Mouse (Mus musculus): ENCODE measurements at regions not wholly inside any gene's neighbourhood (a gene's known extent, or its start where the extent isn't known, plus 50 kb on each side); places are given as distances from the start of the nearest gene placed in this dataset.

DNA sequence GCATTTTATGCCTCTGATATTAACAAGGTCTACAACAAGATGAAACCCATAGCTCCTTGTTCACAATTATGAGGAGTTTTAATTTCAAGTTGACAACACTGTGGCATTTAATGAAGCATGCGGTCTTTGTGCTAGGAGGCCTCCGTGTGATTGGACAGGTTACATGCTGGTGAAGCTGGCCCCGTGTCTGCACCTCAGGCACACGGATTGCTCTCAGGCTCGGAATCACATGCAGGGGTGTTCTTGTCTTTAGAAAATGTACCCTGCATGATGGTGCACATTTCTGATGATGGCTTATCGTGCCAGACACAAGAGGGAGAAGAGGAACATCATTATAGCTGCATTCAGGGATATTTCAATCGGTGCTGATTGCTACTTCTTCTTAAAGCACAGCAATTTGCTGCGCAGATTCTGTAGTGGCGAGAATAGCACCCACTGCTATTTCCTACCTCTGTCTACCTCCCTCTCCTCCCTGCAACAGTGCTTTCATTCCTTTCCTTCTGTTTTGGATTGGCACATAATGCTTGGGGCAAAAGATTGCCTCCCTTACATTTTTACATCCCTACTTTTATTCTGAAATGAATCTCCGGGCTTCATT, 454.9 kb upstream of the Tle4 start:
- DNase-seq (ENCODE audit: low spot score), result no peak

DNA sequence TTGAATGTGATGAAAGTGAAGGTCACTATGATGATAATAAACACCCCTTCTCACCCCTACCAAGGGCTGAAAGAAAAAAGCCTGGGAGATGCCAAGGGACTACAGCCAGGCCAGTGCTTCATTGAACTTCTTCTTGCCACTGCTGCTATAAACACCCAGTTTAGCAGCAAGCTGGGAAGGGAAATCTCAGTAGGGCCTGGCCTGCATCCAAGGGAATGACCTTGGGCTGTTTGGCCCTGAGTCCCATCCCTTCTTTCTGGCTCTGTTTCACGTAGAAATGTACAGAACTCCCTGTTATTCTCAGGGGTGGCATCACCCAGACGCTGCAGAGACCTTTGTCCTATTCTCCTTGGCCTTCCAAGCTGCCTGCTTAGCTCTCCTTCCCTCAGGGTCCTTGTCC, 450.0 kb upstream of the Tle4 start:
- DNase-seq (ENCODE audit: low spot score), result no peak

DNA sequence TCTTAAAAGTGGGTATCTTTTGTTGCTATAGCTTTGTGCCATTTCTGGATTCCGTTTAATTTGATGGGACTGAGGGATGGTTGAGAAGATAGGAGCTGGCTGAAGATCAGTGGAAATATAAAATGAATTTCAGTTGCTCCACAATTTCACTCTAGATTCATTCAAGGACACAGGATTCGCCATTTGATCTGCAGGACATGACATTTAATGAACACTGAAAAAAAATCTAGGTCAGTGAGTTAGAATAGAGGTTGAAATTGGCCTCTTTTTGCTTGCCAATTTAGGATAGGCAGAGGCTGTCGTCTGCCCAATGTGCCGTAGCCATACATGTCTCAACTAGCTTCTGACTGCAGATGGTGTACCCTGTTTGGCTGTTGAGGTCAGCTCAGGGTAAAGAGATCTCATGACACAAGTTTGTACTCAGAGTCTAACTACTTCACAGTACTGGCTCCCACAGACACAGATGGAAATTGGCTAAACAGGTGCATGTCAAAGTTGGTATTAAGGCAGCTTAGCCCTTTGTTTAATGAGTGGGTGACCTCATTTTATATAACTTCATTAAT, 449.5 kb upstream of the Tle4 start:
- no peak for DNase-seq (ENCODE audit: low spot score)

DNA sequence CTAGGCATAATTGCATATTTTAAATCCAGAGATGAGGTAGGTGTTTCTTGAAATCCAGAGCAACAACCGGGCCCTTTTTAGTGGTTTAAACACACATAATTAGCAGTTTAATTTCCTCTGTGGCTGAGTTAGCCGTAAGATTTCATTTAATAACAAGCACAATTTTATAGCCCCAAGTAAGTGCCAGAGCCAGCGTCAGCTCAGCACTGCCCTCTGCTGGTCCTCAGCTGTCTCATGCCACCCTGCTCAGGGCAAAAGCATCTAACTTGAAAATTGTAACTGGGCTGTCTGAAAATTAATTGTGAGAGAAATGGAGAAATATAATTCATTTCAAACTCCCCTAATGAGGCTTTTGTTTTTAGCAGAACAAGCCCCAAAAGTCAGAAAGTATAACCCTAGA, 437.7 kb upstream of the Tle4 start:
- DNase-seq (ENCODE audit: low spot score), result peak; percentile 82

DNA sequence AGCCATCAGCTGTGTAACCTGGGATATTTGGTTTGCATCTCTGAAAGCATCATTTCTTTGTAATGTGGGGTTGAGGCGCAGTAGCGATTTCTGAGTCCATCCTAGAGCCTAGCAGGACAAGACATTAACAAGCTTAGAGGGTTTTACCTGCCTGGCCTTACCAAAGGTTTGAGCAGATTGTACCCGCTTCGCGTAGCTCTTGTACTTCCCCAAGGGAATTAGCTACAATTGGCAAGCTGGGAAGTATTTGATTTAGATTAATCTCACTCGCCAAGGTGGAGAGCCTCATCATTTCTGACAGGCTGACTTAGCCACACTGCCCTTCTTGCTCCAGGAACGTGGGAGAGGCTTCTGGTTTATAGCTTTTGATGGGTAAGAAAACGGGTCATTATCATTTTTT, 436.1 kb upstream of the Tle4 start:
- DNase-seq (ENCODE audit: low spot score), result no peak

DNA sequence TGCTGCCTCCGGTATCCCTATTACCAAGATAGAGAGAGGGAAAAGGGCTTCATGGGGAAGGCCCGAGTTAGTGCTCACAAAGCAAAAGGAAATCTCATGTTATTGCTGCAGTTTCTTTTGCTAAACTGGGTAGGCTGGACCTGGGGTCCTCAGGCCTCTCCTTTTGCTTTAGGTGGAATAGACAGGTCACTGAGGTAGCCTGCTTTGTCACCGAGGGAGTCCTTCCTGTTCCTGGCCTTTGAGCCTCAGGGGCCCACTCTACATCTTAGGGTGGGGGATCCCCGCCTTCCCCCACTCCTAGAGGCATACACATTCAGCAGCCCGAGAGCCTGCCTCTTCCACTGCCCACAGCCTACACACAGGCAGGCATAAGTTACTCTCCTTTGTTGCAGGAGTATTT, 435.5 kb upstream of the Tle4 start:
- no peak for DNase-seq (ENCODE audit: low spot score)

DNA sequence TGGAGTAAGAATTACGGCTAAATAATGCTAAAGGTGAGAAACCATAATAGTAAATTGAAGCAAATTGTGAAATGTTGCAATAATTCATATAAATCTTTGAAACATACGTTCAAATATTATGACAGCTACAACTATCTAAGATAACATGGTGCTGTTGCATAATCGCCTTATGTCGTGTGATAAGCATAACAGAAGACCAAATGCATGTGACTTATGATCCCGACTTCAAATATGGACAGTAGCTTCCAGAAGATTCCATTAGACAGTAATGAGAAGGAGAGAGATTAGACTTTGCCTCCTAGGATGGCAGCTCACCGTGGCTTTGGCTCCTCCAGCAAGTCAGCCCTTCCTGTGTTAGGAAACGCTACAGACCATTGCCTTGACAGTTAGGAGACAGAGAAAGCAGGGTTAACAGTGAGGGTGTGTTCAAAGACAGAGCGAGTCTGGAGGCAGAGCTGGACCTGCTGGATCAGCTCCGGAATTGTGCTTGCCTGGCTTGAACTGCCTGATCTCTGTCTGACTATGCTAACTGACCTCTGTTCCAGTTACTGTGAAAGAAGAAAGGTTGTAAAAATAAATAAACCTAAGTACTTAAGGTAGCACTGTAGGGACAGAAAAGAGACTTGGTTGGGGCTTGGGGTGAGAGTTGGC, 434.6 kb upstream of the Tle4 start:
- DNase-seq (ENCODE audit: low spot score), result no peak

DNA sequence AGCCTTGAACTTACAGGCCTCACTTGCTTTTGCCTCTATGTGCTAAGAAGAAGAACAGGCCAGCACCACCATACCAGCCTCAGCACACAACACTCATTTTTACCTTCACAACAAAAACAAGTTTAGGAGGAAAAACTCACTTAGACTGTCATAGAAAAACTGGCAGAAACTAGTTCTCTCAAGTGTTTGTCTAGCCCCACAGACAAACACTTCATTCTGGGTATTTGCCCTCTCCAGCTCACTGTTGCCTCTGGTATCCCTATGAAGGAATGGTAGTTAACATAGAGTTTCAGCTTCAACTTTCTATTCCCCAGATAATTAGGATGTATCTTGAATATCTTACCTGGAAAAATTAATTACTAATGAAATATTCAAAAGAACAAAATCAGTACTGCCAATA, 433.6 kb upstream of the Tle4 start:
- no peak for DNase-seq (ENCODE audit: low spot score)

DNA sequence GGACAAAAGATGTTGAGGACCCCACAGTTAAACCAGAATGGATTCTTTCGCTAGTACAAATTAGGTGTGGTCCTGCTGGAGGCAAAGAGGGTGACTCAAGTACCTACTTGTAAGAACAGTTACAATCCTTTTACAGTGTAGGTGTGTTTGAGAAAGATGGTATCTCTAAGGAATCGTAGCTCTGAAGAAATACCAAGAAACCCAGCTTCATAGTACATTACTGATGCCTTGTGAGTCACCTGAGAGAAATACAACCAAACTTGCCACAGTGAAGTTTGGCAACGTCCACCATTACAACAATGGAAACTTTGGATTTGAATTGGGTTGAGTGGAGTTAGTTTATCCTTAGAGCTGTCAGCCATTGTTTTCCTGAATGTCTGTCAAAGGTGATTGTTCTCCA, 405.7 kb upstream of the Tle4 start:
- DNase-seq (ENCODE audit: low spot score), result no peak

DNA sequence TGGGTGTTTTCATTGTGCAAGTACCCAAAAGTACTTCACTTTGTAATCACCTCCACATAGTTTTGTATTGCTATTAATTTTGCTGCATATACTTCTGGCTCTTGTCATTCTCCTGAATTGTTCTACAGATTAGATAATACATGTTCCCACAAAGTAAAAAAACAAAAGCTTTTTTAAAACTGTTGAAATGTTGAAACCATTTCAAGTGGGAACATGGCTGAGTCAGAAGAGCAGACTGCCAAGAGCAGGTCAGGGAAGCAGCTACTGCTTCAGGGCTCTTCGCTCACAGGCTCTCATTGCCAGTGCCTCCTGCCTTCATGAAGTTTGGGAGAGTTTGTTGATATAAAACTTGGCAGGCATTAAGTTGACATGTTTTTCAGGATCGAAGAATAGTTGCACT, 395.5 kb upstream of the Tle4 start:
- no peak for DNase-seq (ENCODE audit: low spot score)

DNA sequence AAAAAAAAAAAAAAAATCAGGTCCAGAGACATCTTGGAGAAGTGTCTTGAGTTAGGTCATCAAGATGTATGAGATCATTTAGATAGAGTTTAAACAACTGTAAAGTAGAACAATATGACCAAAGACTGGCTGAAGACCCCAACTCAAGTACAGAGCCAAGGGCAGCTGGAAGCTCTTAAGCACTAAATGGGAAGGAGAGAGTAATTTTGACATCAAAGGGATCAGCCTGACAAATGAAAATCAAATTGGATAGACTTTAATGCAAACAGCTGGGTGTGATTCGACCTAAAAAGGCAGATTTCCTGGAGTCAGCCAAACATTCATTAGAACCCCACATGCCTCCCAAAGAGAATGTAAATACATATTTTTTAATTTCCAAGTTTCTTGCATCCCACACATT, 372.3 kb upstream of the Tle4 start:
- peak; percentile 53 for DNase-seq (ENCODE audit: low spot score)

DNA sequence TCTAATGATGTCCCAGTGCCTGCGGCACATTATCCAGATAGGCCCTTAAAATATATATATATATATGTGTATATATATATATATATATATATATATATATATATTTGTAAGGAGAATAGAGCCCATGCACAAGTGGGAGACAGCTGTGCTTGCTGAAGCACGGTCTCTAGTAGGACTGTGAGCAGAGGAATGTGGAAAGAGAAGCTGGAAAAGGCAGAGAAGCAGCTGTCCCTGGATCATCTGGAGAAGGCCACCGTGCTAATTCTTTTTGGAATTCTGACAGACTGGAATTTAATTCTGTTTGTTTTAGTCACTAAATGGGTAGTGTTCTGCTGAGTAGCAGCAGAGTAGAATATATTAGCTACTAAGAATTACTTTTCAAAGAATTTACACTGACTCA, 370.4 kb upstream of the Tle4 start:
- no peak for DNase-seq (ENCODE audit: low spot score)

DNA sequence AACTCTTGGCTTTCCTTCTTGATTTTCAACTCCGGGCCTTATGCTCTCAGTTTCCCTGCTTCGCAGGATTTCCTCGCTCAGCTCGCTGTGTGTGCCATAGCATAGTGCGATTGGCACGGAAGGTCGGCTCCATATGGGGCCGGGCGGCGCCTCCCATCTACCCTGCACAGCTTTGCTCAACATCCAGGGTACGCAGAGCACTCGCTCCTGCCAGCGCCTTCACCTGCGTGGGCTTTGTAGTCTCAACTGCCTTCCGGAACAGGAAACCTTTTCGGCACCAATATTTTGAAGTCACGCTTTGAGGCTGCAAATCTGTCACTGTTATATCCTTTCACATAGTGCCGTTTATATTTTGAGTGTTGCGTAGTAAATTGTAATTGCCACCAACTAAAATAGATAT, 359.9 kb upstream of the Tle4 start:
- DNase-seq (ENCODE audit: low spot score), result no peak

DNA sequence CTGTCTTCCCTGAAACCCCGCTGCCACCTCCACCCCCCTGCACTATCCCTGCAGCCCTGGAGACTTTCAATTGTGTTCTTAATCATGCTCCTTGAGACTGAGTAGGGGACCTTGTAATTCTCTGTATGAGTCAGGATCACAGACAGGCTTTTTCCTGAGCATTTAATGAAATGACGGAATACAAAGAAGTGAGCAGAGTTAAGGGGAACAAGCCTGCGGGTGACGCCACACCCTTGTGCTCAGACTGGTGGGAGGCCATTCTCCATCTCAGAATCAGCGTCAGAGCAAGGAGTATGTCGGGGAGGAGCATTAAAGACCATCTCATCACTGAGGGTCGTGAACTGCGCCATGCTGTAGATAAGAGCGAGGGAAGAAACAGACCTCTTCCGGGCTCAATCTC, 359.3 kb upstream of the Tle4 start:
- DNase-seq (ENCODE audit: low spot score), result no peak

DNA sequence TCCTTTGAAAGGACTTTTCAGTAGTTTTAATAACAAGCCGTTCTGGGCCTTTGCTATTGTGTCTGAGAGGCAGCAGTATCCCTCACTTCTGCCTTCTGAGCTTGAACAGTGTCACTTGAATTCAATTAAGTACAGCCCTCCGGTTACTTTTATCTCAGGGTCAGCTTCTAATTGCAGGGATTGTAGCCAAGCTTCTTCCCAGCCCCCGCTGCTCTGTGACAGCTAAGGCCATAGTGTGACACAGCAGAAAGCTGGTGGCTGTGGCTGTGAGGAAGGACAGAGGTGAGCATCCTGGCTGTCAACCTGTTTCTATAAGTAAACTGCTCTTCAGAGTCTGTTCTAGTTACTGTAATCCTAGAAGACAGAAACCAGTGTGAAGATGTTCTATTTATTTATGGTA, 358.5 kb upstream of the Tle4 start:
- peak; percentile 32 for DNase-seq (ENCODE audit: low spot score)

DNA sequence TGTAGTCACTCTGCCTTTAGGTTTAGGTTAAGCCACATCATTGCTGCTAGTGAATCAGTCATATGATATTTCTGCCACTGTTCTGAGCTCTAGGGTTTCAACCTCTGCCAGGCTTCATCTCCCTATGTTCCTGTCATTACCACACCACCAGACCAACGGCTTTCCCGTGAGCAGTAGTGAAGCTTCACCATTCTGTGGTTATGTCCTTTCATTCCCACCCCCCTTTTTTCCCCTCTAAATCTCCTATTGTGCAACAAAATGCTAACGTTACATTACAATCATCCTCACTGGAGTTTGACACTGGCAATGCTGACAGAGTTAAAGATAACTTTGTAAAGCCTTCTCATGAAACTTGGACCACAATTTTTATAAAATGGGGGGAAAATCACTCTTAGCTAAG, 358.1 kb upstream of the Tle4 start:
- no peak for DNase-seq (ENCODE audit: low spot score)

DNA sequence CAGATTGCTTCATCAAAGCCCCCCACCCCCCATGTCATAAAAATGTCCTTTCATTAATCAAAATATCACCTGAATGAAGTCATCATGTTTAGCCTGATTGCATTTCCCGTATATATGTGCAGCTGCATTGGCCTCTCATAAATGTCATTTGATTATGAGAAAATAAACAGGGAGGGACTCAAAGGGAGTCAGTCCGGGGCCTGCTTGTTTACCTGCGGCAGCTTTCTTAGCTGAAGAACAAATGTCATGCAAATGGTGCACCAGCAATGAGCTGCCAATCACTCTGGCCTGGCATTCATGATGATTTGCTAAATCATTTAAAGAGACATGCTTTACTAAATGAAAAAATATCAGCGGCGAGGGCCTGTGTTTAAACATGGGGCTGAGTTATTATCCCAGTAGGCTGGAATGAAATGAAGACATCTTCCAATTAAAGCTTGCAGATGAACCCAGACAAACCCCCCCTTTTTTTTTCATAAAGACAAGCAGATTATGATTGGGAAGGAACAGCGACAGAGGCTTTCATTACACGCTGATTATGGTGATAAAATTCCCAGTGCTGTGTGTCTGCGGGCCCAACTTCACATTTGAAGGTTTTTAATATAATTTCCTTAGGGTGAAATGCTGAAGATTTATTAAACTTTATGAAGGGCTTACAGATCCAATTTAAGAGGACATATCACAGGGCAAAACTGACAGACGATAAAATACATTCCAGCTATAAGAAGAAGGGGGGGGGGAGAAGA, 342.5 kb upstream of the Tle4 start:
- DNase-seq (ENCODE audit: low spot score), result no peak

DNA sequence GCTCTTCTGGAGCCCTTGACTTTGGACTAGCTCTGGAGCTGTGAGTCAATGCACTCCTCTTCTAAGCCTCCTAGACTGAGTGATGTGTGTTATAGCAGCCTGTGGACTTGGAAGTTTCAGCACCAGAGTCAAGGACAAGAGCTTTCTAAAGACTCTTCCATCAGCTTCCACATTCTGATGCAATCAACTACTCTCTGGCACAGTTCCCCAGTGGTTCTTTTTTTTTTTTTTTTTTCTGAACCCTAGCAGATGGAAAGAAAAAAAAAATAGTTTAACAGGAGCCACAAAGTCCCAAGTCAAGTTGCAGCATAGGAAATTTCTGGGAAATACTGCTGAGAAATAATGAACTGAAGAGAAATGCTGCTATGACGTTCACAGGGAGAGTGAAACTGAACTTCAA, 324.4 kb upstream of the Tle4 start:
- no peak for DNase-seq (ENCODE audit: low spot score)

DNA sequence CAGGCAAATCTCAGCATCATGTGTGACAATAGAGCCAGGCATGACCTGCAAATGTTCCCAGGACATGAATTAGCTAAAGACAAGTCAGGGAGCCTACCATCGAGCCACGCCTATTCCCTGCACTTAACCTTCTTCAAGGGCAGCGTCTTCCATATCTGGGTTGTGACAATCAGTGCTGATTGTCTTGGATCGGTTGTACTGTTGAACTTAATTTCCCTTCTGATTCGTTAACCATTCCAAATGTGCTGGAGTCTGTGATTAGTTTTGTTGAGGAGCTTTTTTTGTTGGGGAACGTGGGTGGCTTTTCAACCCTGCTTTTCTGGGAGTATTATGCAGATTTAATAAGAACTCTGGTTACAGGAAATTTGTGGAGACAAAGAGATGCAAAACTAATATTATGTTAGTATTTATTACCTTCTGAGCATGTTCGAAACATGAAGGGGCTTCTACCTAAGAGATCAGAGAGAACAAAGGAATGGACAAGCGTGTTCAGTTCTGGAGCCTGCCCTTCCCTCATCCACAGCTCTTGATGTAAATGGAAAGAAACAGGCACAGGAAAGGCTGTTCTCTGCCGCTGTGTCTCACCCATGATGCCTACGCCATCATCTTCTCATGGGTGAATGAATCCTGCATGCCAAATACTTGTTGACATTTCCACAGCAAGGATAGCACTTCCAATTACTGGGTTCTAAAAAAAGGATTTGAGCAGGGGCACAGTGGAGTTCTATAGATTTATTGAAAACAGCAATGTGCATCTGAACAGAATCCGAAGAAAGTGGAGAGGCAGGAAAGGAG, 313.4 kb upstream of the Tle4 start:
- no peak for DNase-seq (ENCODE audit: low spot score)

DNA sequence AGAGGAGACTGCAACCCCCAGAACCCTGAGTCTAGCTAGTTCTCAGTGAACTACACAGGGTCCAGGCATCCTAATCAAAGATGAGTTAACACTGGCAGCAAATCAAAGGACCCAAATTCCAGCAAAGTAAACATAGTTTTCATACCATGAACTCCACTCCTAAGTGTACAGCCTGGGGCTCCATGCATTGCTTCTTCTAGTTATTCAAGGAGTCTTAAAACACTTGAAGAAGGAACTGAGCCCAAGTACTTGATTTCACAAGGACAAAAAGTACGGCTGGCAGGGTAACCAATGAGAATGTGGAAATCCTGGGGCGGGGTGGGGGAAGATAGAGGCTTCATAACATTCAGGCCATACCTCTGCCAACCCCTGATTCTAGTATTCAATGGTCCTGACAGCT, 297.0 kb upstream of the Tle4 start:
- no peak for DNase-seq (ENCODE audit: low spot score)

DNA sequence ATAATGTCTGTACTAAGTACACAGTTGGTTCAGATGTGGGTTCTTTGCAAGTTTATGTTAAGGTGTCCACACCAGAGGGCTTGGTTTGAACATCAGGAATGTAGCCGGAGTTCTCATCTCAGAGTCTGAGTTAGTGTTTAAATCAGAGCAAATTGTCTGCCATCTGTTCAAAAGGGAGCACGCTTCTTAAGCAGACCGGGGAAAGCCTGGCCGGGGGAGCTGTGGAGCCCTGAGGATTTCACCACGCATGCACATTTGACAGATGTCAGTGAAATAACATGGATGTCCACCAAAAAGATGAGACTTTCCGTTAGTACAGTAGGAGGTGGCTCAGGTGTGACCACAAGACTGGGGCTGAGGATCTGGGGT, 294.5 kb upstream of the Tle4 start:
- DNase-seq (ENCODE audit: low spot score), result peak; percentile 19

DNA sequence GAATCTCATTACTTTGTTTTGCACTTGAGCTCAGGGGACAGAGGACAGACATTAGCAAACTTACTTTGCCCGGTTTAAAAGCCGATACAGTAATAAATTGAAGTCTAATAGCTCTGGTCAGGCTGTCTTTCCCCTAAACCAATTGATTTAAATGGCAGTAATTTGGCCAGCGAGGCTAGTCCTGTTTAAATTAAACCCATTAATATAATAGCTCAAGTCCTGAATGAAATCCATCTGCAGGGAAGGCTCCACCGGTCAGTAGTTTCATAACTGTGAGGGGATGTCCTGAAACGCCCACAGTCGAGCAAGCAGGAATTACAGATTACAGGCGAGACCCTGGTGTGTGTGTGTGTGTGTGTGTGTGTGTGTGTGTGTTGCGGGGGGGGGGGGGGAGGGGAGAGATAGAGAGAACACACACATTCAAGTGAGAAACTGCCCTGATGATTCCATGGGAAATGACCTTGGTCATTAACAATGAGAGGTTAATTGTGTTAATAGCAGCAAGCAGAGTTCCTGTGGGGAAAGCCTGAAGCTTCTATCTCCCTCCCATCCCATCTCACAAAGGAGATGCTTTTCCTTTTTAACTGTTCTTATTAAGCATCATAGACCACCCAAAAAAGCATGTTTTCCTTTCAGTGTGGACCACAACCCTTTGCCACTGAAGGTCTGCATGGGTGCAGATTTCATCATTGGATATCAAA, 294.0 kb upstream of the Tle4 start:
- DNase-seq (ENCODE audit: low spot score), result peak; percentile 27
